Mouse (Mus musculus) hindbrain, embryonic 12.5 days (tissue): Measurements from ENCODE around the gene Hps1. TPM values are rescaled to one million over a fixed set of nuclear protein-coding genes. Genes with fewer than 3 reads are reported as not detected.
"Not testable (repeated sequence)": the region's sequence is repeated elsewhere in the genome, so short reads cannot be mapped to it uniquely, and the experiment has no call there.

Experiments used
- ATAC-seq: fragments of 200-750 bp; cut with Nextera tagmentation; 2 replicates; pipeline ENCODE4 v1.8.0; 2017; ENCODE audit warnings: moderate TSS enrichment; ENCODE audit not compliant: low FRiP score
- H3K27ac ChIP-seq: fragments of 300-500 bp; sonication (generic); 2 replicates; pipeline ENCODE4 v1.5.1; 2016; ENCODE audit warnings: mild to moderate bottlenecking
- H3K27me3 ChIP-seq: fragments of 300-500 bp; sonication (generic); 2 replicates; pipeline ENCODE4 v1.6.1; 2016; ENCODE audit warnings: mild to moderate bottlenecking
- H3K36me3 ChIP-seq: fragments of 300-500 bp; sonication (generic); 2 replicates; pipeline ENCODE4 v1.6.1; 2016; ENCODE audit warnings: mild to moderate bottlenecking
- H3K4me1 ChIP-seq: fragments of 300-500 bp; sonication (generic); 2 replicates; pipeline ENCODE4 v1.6.1; 2016
- H3K4me2 ChIP-seq: fragments of 300-500 bp; sonication (generic); replicated peaks from 2 replicates; pipeline ENCODE4 v1.6.1; 2016; ENCODE audit warnings: mild to moderate bottlenecking
- H3K4me3 ChIP-seq: fragments of 300-500 bp; sonication (generic); 2 replicates; pipeline ENCODE4 v1.5.1; 2016; ENCODE audit warnings: mild to moderate bottlenecking
- H3K9ac ChIP-seq: fragments of 300-500 bp; sonication (generic); 2 replicates; pipeline ENCODE4 v1.6.1; 2016; ENCODE audit warnings: mild to moderate bottlenecking, moderate library complexity
- H3K9me3 ChIP-seq: fragments of 300-500 bp; sonication (generic); replicated peaks from 2 replicates; pipeline ENCODE4 v1.6.1; 2016; ENCODE audit warnings: mild to moderate bottlenecking
- WGBS: fragments of 180-500 bp; shearing (Covaris S2); methylation state at CpG from one replicate; pipeline ENCODE4 v1.1.7; 2016; 5-methylcytosine and 5-hydroxymethylcytosine counted together
- polyA plus RNA-seq: library from polyadenylated mRNA; unstranded; fragments of >200 nt; fragmentation: Nextera tagmentation; extraction: Ambion mirVana; gene quantifications from 2 replicates; pipeline ENCODE4 v1.2.1, GENCODE M21; 2016

Hps1 gene
- polyA plus RNA-seq, 1 experiment from 2014 or later, result 16.9 TPM

DNA sequence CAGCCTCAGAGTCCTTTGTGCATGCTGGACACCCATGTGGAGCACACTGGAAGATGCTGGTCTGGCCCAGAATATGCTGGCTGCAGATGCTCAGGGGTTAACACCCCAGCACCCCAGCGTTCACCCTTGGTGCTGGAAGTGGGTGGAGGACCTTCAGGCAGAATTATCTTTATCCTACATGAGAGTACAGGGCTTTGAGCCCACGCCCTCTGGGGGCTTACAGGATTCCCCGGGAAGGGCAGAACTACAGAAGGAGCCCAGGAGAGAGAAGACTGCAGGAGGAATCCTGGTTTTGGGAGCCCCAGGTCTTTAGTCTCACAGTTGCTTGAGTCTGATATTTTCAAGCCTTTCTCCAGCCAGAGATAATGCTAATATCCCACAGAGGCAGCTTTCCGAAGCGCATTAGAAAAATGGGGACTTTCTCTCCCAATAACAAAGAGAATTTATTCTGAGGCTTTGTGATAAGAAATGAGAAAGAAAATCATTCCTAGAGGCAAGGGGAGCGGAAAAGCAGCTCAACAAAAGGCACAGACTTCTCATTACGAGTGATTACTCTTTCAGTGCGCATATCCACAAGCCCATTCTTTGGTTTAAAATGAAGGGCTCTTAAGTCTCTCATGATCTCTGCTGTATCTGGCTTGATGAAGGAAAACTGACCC is 5.9 kb upstream of the Hps1 start:
- 38% methylated on average over 8 of the region's 8 CpGs for WGBS
- no peak overlapping the region for H3K27ac ChIP-seq
- H3K4me1 ChIP-seq, result peaks cover 12% of the 10 kb centered on the region
- H3K4me2 ChIP-seq, result no peak overlapping the region
- H3K9me3 ChIP-seq, result no peaks in the 10 kb centered on the region
- no peak for ATAC-seq
- H3K36me3 ChIP-seq, result no peaks in the 10 kb centered on the region
- no peak overlapping the region for H3K4me3 ChIP-seq
- peaks cover 5% of the 10 kb centered on the region for H3K27me3 ChIP-seq
- H3K9ac ChIP-seq, result no peak overlapping the region

DNA sequence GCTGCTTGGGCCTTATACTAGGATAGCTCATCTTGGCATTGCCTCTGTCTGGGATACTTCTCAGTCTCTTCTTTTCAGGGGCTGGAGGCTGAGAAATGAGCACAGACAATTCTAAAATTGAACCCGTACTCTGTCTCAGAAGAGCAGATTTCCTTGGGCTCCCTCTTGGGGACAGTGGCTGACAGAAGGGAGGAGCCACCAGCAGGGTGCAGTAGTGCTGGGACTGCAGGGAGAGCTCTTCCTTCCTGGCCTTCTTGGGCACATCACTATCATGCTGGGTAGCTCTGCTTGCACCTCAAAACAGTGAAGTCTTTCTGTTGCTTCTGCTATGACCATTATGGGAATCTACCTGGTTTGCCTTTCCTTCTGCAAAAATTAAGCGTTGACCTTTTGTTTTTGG is 5.4 kb upstream of the Hps1 start:
- Histone ChIP-seq H3K4me3 (no peak overlapping the region), H3K36me3 (no peaks in the 10 kb centered on the region), H3K4me1 (peaks cover 12% of the 10 kb centered on the region), H3K27ac (no peak overlapping the region), H3K4me2 (no peak overlapping the region), H3K9me3 (no peaks in the 10 kb centered on the region), H3K9ac (no peak overlapping the region), H3K27me3 (peaks cover 5% of the 10 kb centered on the region)
- ATAC-seq, result no peak
- WGBS, result 35% methylated on average over 2 of the region's 2 CpGs

DNA sequence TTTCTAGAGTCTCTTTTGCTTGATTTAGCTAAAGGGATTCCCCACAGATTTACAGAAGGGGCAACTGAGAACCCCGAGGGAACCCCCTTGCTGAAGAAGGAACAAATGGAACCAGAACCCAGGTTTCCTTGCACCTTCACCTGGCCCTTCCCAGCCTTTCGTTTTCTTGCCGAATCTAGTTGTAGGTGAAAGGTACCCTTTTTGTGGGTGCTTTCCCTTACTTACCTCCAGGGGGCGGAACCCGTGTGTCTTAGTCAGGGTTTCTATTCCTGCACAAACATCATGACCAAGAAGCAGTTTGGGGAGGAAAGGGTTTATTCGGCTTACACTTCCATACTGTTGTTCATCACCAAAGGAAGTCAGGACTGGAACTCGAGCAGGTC is 369 bp upstream of the Hps1 start:
- Histone ChIP-seq H3K4me3 (peak overlapping the region; percentile 61), H3K27ac (peak overlapping the region; percentile 85), H3K4me1 (peaks cover 11% of the 10 kb centered on the region; the same call in 1 of the 2 replicates), H3K4me2 (peak overlapping the region; percentile 60), H3K9ac (peak overlapping the region; percentile 64)
- H3K27me3 ChIP-seq, H3K36me3 ChIP-seq, H3K9me3 ChIP-seq: not testable (repeated sequence)
- 58% methylated on average over 7 of the region's 7 CpGs for WGBS
- ATAC-seq, result 0 out of 2 replicates have a peak, but pooled peaks have one; percentile 3

DNA sequence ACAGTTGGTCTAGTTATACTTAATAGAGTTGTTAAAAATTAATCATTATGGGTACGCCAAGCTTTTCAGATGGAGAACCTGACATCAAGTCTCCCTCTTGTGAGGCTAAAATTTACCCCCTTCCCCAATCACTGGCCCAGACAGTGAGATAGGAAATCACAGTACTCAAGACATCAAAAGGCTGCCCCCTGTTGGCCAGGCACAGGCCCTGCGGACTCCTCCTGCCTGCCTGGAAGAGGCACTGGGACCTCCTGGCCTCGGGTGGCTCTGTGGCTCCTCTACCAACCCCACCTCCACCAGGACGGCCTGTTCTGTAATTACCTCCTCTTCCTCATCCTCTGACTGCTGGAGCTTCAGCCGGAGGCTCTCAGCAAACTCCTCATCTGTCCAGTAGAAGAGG is 2.0 kb downstream of the Hps1 start:
- no peak overlapping the region for H3K9ac ChIP-seq
- no peak for ATAC-seq
- no peak overlapping the region for H3K4me3 ChIP-seq
- WGBS, result 75% methylated on average over 5 of the region's 5 CpGs
- H3K9me3 ChIP-seq, result no peaks in the 10 kb centered on the region
- peaks cover 4% of the 10 kb centered on the region; the same call in 1 of the 2 replicates for H3K36me3 ChIP-seq
- H3K4me1 ChIP-seq, result peaks cover 10% of the 10 kb centered on the region; the same call in 1 of the 2 replicates
- H3K27ac ChIP-seq, result no peak overlapping the region
- H3K27me3 ChIP-seq, result no peaks in the 10 kb centered on the region
- H3K4me2 ChIP-seq, result no peak overlapping the region

DNA sequence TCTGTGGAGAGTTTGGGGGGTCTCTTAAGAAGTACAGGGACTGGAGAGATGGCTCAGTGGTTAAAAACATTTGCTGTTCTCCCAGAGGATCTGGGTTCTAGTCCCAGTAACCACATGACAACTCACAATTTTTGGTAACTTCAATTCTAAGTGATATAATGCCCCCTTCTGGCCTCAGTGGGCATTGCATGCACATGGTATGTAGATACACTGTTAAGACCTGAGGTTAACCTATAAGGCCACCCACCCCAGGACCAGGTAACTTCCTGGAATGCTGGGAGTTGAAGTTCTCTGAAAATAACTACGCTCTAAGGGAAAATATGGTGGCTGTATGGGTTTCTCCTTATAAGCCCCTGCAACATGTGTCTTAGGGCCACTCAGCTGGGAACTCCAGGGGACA is 3.0 kb downstream of the Hps1 start:
- ATAC-seq, result no peak
- Histone ChIP-seq H3K4me3 (no peak overlapping the region), H3K9ac (no peak overlapping the region), H3K27me3 (no peaks in the 10 kb centered on the region), H3K36me3 (peaks cover 4% of the 10 kb centered on the region; the same call in 1 of the 2 replicates), H3K9me3 (no peaks in the 10 kb centered on the region), H3K27ac (no peak overlapping the region), H3K4me1 (peaks cover 10% of the 10 kb centered on the region; the same call in 1 of the 2 replicates), H3K4me2 (no peak overlapping the region)
- 96% methylated on average over 1 of the region's 1 CpGs for WGBS

DNA sequence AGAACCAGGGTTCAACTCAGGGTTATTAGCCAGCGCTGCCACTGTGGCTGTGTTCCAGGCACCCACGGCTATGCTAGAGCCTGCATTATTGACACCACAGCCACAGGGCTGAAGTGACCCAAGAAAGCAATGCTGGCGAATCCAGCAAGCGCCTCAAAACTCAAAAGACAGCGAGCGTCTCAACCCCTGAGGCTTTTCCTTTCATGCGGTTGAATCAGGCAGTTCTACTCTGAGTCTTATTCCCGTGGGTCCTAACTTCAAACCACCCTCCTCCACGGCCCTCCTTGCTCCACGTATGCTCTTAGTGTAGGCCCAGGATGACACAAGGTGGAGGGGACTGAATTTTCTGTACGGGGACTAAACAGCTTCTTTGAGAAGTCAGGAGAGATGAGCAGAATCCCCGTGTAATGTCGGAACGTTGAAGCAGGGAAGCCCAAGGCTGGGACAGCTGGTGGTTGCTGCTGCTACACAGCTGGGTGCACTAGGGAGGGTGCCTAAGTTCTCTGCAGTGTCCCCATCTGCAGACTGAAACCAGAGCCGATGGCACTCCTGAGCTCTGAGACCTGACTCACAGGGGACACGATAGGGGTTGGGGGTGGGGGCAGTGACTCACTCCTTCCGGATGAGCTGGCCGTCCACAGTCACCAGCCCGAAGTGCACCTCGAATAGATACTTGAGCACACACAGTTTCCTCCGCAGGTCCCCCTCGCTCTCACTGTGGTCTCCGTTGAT is 9.5 kb downstream of the Hps1 start:
- no peaks in the 10 kb centered on the region for H3K9me3 ChIP-seq
- 0 out of 2 replicates have a peak, but pooled peaks cover 4% of the 10 kb centered on the region for H3K4me1 ChIP-seq
- 83% methylated on average over 23 of the region's 23 CpGs for WGBS
- no peak overlapping the region for H3K4me3 ChIP-seq
- H3K9ac ChIP-seq, result no peak overlapping the region
- no peak overlapping the region for H3K27ac ChIP-seq
- peaks cover 4% of the 10 kb centered on the region; the same call in 1 of the 2 replicates for H3K36me3 ChIP-seq
- no peak for ATAC-seq
- H3K27me3 ChIP-seq, result no peaks in the 10 kb centered on the region
- no peak overlapping the region for H3K4me2 ChIP-seq

DNA sequence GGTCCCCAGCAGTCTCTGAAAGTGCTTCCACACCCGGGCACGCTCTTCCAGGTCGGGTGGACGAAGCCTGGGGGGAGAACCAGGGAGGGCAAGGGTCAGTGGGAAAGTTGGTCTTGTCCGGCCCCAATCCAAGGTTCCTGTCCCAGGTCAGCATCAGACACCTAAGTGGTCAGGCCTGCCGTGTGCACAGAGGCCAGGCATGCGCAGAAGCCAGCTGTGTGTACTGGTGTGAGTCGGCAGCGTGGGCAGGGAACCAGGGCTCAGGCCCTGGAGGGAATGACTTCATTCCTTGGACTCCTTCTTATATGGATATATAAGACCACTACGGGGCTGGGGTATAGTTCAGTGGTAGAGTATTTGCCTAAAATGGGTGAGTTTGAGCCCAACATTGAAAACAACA is 10.1 kb downstream of the Hps1 start:
- WGBS, result 89% methylated on average over 10 of the region's 10 CpGs
- Histone ChIP-seq H3K4me2 (no peak overlapping the region), H3K9ac (no peak overlapping the region), H3K27me3 (no peaks in the 10 kb centered on the region), H3K4me3 (no peak overlapping the region), H3K4me1 (peaks cover 7% of the 10 kb centered on the region; the same call in 1 of the 2 replicates), H3K27ac (no peak overlapping the region), H3K9me3 (no peaks in the 10 kb centered on the region), H3K36me3 (peaks cover 4% of the 10 kb centered on the region; the same call in 1 of the 2 replicates)
- ATAC-seq, result no peak

DNA sequence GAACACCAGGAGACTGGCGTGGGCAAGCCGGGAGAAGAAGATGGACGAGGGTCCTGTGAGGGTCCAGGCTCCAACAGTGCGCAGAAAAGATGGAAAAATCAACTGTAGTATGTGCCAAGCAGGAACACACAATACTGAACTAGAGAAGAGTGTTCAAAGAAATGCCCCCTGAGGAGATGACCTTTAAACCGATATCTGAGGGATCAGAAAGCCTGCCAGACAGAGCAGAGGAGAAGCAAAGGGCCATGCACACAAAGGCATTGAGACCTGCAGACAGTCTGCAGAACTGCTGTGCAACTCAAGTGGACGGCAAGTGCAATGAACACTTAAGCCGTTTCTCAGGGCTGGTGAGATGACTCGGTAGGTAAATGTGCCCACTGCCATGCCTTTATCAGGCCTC is 12.4 kb downstream of the Hps1 start:
- H3K27me3 ChIP-seq, result no peaks in the 10 kb centered on the region
- H3K9me3 ChIP-seq, result no peaks in the 10 kb centered on the region
- H3K4me3 ChIP-seq, result no peak overlapping the region
- no peak overlapping the region for H3K9ac ChIP-seq
- no peak for ATAC-seq
- 50% methylated on average over 8 of the region's 8 CpGs for WGBS
- H3K4me2 ChIP-seq, result no peak overlapping the region
- H3K36me3 ChIP-seq, result no peaks in the 10 kb centered on the region
- H3K4me1 ChIP-seq, result peaks cover 8% of the 10 kb centered on the region; the same call in 1 of the 2 replicates
- H3K27ac ChIP-seq, result no peak overlapping the region

DNA sequence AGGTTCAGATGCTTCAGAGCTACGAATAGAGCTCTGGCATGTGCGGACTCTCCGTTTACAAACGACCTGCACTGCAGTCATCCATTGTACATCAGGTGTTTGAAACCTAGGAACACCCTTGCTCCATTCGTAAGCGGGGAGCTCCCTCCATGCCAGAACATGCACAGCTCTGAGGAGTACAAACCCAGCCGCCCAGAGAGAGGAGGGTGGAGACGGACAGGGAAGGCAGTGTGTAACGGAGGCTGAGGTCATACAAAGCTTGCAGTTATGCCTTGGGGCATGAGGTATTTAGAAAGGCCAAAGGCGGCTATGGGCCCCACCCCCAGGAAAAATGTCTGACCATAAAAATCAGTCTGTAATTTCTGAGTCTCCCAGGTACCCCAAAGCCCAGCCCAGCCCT is 15.4 kb downstream of the Hps1 start:
- 75% methylated on average over 10 of the region's 10 CpGs for WGBS
- Histone ChIP-seq H3K4me1 (peaks cover 8% of the 10 kb centered on the region; the same call in 1 of the 2 replicates), H3K9me3 (no peaks in the 10 kb centered on the region), H3K4me2 (no peak overlapping the region), H3K27ac (no peak overlapping the region), H3K27me3 (no peaks in the 10 kb centered on the region), H3K36me3 (0 out of 2 replicates have a peak, but pooled peaks cover 3% of the 10 kb centered on the region), H3K9ac (no peak overlapping the region), H3K4me3 (no peak overlapping the region)
- ATAC-seq, result no peak

DNA sequence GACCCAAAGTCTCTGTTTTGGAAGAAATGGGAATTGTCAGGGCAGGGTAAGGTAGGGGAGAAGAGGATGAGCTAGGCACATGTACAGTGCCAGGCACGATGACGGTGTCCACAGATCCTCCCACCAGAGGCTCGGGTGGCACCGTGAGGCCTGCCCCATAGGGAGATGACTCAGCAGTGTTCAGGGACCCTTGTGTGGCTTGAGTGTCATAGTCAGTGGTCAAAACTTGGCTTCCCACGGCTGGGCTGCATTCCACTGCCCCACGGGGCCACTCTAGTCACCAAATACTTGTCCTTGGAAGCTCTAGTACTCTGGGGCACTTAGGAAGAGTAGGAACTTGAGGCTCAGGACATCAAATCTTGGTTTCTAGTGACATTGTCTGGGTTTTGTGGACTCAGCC is 23.1 kb downstream of the Hps1 start:
- Histone ChIP-seq H3K9me3 (no peaks in the 10 kb centered on the region), H3K27me3 (no peaks in the 10 kb centered on the region), H3K4me3 (no peak overlapping the region), H3K4me2 (no peak overlapping the region), H3K36me3 (0 out of 2 replicates have a peak, but pooled peaks cover 3% of the 10 kb centered on the region), H3K4me1 (peaks cover 27% of the 10 kb centered on the region), H3K9ac (no peak overlapping the region), H3K27ac (no peak overlapping the region)
- ATAC-seq, result no peak
- WGBS, result 87% methylated on average over 6 of the region's 6 CpGs

DNA sequence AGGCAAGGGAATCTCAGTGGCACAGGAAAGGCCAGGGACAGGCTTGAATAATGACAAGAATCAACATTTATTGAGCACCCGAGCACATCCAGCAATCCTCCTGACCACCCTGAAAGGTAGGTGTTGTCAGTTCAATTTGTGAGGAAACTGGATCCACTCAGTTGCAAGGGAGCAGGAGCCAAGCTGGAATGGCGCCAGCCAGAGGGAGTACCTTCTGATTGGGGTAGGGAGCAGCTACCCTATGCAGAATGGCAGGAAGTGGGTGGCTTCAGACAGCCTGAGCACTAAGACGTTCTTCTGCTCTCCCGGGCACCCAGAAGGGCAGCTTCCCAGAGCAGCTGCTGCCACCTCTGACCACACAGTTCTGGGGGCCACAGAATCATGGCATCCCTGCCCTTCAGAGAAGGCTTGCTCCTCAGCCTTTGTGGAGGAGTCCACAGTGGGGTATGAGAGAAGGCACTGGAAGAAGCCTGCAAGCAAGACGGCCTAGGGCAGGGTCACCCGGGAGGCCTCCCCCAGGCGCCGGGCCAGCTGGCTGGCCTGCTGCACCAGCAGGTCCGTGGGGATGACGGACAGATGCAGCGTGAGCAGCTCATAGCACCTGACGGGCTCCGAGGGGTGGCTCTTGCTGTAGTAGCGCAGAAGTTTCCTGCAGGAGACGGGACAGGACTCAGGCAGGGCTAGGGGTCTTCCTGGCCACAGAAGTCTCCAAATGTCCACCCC is 24.5 kb downstream of the Hps1 start:
- no peak overlapping the region for H3K9ac ChIP-seq
- no peak for ATAC-seq
- H3K27ac ChIP-seq, result no peak overlapping the region
- H3K36me3 ChIP-seq, result 0 out of 2 replicates have a peak, but pooled peaks cover under 1% of the 10 kb centered on the region
- no peak overlapping the region for H3K4me2 ChIP-seq
- H3K9me3 ChIP-seq, result no peaks in the 10 kb centered on the region
- no peaks in the 10 kb centered on the region for H3K27me3 ChIP-seq
- 76% methylated on average over 15 of the region's 15 CpGs for WGBS
- H3K4me3 ChIP-seq, result no peak overlapping the region
- peaks cover 29% of the 10 kb centered on the region for H3K4me1 ChIP-seq
